Mouse (Mus musculus) midbrain, embryonic 11.5 days (tissue): ENCODE results near the gene Fam185a. TPM values are rescaled to one million over a fixed set of nuclear protein-coding genes. Genes with fewer than 3 reads are reported as not detected.

Experiments used
- ATAC-seq: fragments of 200-750 bp; cut with Nextera tagmentation; 2 replicates; pipeline ENCODE4 v1.8.0; 2017; ENCODE audit warnings: moderate TSS enrichment, moderate library complexity; ENCODE audit not compliant: low FRiP score
- DNase-seq: peaks from one replicate; pipeline ENCODE4 v3.0.0; 2015; ENCODE audit warnings: low spot score; ENCODE audit errors: missing footprints
- H3K27ac ChIP-seq: fragments of 300-500 bp; sonication (generic); 2 replicates; pipeline ENCODE4 v1.5.1; 2014; ENCODE audit warnings: low read depth, low read length
- H3K27me3 ChIP-seq: fragments of 300-500 bp; sonication (generic); 2 replicates; pipeline ENCODE4 v1.6.1; 2014; ENCODE audit warnings: mild to moderate bottlenecking, low read length, moderate library complexity, mixed read lengths; ENCODE audit not compliant: control insufficient read depth, insufficient read depth
- H3K36me3 ChIP-seq: fragments of 300-500 bp; sonication (generic); 2 replicates; pipeline ENCODE4 v1.6.1; 2014; ENCODE audit warnings: mild to moderate bottlenecking, low read length, moderate library complexity, mixed read lengths; ENCODE audit not compliant: control insufficient read depth, insufficient read depth
- H3K4me1 ChIP-seq: fragments of 300-500 bp; sonication (generic); 2 replicates; pipeline ENCODE4 v1.6.1; 2014; ENCODE audit warnings: low read length; ENCODE audit not compliant: control insufficient read depth, insufficient read depth
- H3K4me2 ChIP-seq: fragments of 300-500 bp; sonication (generic); 2 replicates; pipeline ENCODE4 v1.6.1; 2014; ENCODE audit warnings: mild to moderate bottlenecking, moderate library complexity
- H3K4me3 ChIP-seq: fragments of 300-500 bp; sonication (generic); 2 replicates; pipeline ENCODE4 v1.5.1; 2014; ENCODE audit warnings: low read depth, low read length
- H3K9ac ChIP-seq: fragments of 300-500 bp; sonication (generic); 2 replicates; pipeline ENCODE4 v1.6.1; 2014; ENCODE audit warnings: low read length
- H3K9me3 ChIP-seq: fragments of 300-500 bp; sonication (generic); 2 replicates; pipeline ENCODE4 v1.6.1; 2016; ENCODE audit warnings: low read length; ENCODE audit not compliant: control insufficient read depth
- WGBS: fragments of 180-500 bp; shearing (Covaris S2); extraction: QIAGEN DNeasy Blood & Tissue Kit; methylation state at CpG from one replicate; pipeline ENCODE4 v1.1.7; 2014; 5-methylcytosine and 5-hydroxymethylcytosine counted together
- polyA plus RNA-seq: library from polyadenylated mRNA; unstranded; fragments of >200 nt; fragmentation: Nextera tagmentation; extraction: Ambion mirVana; gene quantifications from 2 replicates; pipeline ENCODE4 v1.2.1, GENCODE M21; 2014

The Fam185a gene
- polyA plus RNA-seq, 1 experiment from 2014 or later: 4.7 TPM

GRCm38 (mm10) chr5:21496321-21496720 lies 71.6 kb downstream of the Fam185a start:
- ATAC-seq: no peak
- no peak overlapping the region for H3K27ac ChIP-seq
- 84% methylated on average over 6 of the region's 6 CpGs for WGBS

GRCm38 (mm10) chr5:21496881-21497280 lies 72.1 kb downstream of the Fam185a start:
- Histone ChIP-seq H3K9me3 (no peaks in the 10 kb centered on the region), H3K4me1 (no peaks in the 10 kb centered on the region), H3K4me3 (no peak overlapping the region), H3K27me3 (no peaks in the 10 kb centered on the region), H3K9ac (no peak overlapping the region), H3K4me2 (no peak overlapping the region), H3K27ac (no peak overlapping the region), H3K36me3 (no peaks in the 10 kb centered on the region)
- no peak for DNase-seq
- ATAC-seq: no peak
- WGBS: 55% methylated on average over 3 of the region's 3 CpGs

More at GRCm38 (mm10) chr5:21496321-21496720, 71.6 kb downstream of the Fam185a start:
- Histone ChIP-seq H3K36me3 (no peaks in the 10 kb centered on the region), H3K4me3 (no peak overlapping the region), H3K9ac (no peak overlapping the region), H3K9me3 (no peaks in the 10 kb centered on the region), H3K4me2 (no peak overlapping the region), H3K27me3 (no peaks in the 10 kb centered on the region), H3K4me1 (peaks cover 3% of the 10 kb centered on the region; the same call in 1 of the 2 replicates)
- no peak for DNase-seq

DNA sequence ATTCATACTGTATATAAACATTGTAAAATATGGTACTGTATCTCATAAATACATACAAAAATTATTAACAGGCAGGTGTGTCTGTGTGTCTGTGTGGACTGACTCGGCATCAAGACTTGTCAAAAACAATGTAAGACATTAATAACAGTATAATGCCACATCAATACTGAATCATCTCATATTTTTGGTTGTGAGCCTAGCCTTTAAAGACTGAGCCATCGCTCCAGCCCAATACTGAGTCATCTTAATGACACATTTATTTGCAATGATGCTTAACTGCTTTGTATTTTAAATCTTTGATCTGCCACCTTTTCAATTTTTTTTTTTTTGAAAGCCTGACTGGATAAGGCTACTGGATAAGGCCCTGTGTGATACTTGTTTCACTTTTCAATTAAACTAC lies 73.7 kb downstream of the Fam185a start:
- 92% methylated on average over 2 of the region's 2 CpGs for WGBS
- no peak overlapping the region for H3K4me2 ChIP-seq

GRCm38 (mm10) chr5:21498925-21499324 lies 74.2 kb downstream of the Fam185a start:
- Histone ChIP-seq H3K9me3 (no peaks in the 10 kb centered on the region), H3K36me3 (no peaks in the 10 kb centered on the region), H3K4me1 (no peaks in the 10 kb centered on the region), H3K27ac (no peak overlapping the region), H3K4me2 (no peak overlapping the region), H3K9ac (no peak overlapping the region), H3K4me3 (no peak overlapping the region), H3K27me3 (no peaks in the 10 kb centered on the region)
- 74% methylated on average over 11 of the region's 11 CpGs for WGBS
- ATAC-seq (no peak), DNase-seq (no peak)

More for the DNA sequence above, 73.7 kb downstream of the Fam185a start:
- Histone ChIP-seq H3K36me3 (no peaks in the 10 kb centered on the region), H3K27me3 (no peaks in the 10 kb centered on the region), H3K9me3 (no peaks in the 10 kb centered on the region), H3K27ac (no peak overlapping the region), H3K4me1 (no peaks in the 10 kb centered on the region), H3K4me3 (no peak overlapping the region), H3K9ac (no peak overlapping the region)
- ATAC-seq: no peak
- DNase-seq: no peak

- WGBS: 76% methylated on average over 10 of the region's 10 CpGs
- no peak overlapping the region for H3K27ac ChIP-seq
These were observed 75.4 kb downstream of the Fam185a start for GRCm38 (mm10) chr5:21500133-21500532.

DNA sequence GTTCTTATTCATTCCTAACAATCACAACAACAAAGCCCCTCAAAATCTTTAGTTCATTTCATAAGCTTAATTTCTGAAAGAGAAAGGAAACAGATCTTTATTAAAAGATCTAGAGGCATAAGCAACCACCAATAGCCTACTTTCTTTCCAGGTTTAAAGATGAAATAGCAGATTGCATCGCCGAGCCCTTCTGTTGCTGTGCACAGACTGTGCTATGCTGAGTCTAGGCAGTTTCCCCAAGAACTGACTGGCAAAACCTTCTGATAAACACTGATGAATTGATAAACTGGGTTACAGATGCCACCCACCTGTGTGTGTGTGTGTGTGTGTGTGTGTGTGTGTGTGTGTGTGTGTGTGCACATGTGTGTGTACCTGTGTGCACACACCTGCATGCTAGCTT lies 76.2 kb downstream of the Fam185a start:
- 91% methylated on average over 2 of the region's 2 CpGs for WGBS
- no peak overlapping the region for H3K9ac ChIP-seq
- H3K4me1 ChIP-seq: no peaks in the 10 kb centered on the region
- H3K27ac ChIP-seq: no peak overlapping the region
- ATAC-seq: no peak
- no peak overlapping the region for H3K4me2 ChIP-seq
- H3K9me3 ChIP-seq: no peaks in the 10 kb centered on the region
- H3K27me3 ChIP-seq: no peaks in the 10 kb centered on the region
- no peak overlapping the region for H3K4me3 ChIP-seq
- no peak for DNase-seq
- H3K36me3 ChIP-seq: no peaks in the 10 kb centered on the region

More at GRCm38 (mm10) chr5:21500133-21500532, 75.4 kb downstream of the Fam185a start:
- DNase-seq (no peak), ATAC-seq (no peak)
- no peaks in the 10 kb centered on the region for H3K4me1 ChIP-seq
- H3K4me2 ChIP-seq: no peak overlapping the region
- no peaks in the 10 kb centered on the region for H3K27me3 ChIP-seq
- H3K36me3 ChIP-seq: no peaks in the 10 kb centered on the region
- H3K9me3 ChIP-seq: no peaks in the 10 kb centered on the region
- H3K9ac ChIP-seq: no peak overlapping the region
- H3K4me3 ChIP-seq: no peak overlapping the region

DNA sequence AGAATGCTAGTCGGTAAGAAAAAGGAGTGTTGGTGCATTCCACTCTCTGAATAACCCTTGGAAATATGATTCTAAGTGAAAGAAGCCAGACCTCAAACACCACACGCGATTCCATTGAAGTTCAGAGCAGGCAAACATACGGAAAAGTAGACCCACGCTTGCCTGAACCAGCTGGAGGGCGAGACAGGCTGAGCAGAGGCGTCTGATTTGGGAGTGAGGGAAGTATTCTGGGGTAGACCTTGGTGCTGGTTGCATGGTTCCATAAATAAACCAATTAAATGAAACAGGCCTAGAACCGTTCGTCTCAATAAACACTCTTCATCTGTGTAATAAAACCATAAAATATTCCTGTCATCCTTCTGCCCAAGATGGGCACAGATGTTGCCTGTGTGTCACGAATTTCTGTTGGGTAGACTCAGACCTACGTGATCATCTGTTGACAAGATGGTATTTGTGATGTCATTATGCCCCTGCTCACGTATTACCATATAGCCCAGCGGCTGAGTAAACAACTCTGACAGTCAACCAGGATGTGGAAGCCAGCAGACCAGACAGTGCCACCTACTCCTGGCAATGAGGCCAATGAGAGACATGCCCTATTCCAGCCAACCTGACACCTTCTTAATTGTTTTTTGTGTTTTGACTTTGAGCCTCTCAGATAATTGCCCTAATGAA lies 78.3 kb downstream of the Fam185a start:
- Histone ChIP-seq H3K27me3 (no peaks in the 10 kb centered on the region), H3K9ac (no peak overlapping the region), H3K4me2 (no peak overlapping the region), H3K36me3 (no peaks in the 10 kb centered on the region), H3K4me3 (no peak overlapping the region), H3K4me1 (no peaks in the 10 kb centered on the region), H3K27ac (no peak overlapping the region), H3K9me3 (no peaks in the 10 kb centered on the region)
- ATAC-seq (no peak), DNase-seq (no peak)
- 86% methylated on average over 13 of the region's 13 CpGs for WGBS

DNA sequence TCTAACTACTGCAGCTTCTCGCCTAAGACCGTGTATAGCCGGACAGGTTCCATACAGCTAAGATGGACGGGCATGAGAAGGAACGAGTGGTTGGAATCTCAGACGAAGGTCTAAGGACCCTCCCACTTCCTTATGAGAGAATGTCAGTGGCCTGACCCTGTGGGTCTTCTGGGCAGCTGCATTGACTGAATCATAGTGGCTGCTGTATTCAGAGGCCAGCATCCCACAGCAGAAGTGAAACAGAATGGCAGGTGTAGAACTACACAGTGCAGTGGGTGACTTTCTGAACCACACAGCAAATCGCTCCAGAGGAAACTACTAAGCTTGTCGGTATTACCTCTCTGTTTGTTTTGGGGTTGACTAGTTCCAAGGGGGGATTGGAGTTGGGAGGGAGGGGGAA lies 80.4 kb downstream of the Fam185a start:
- Histone ChIP-seq H3K27ac (no peak overlapping the region), H3K27me3 (no peaks in the 10 kb centered on the region), H3K4me2 (no peak overlapping the region), H3K36me3 (no peaks in the 10 kb centered on the region), H3K9me3 (no peaks in the 10 kb centered on the region), H3K4me1 (no peaks in the 10 kb centered on the region), H3K9ac (no peak overlapping the region), H3K4me3 (no peak overlapping the region)
- ATAC-seq (no peak), DNase-seq (no peak)
- WGBS: 88% methylated on average over 8 of the region's 8 CpGs

DNA sequence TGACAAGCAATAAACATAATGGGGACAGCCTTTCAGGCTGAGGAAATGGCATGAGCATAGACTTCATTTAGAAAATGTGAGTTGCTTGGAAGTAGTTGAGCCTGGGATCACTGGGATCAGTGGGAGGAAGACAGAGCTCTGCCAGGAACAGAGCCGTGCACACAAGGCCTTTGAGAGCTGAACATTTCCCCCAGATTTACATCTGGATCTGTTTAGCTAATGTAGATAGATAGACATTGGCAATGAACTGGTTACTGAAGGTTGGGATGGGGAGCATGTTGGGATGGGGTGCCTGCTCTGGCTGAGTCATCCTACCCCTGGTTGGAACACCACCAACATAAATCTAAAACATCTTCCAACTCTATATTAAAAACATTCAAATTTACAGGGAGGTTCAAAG lies 82.1 kb downstream of the Fam185a start:
- Histone ChIP-seq H3K27ac (no peak overlapping the region), H3K27me3 (no peaks in the 10 kb centered on the region), H3K9ac (no peak overlapping the region), H3K4me2 (no peak overlapping the region), H3K4me3 (no peak overlapping the region), H3K4me1 (no peaks in the 10 kb centered on the region), H3K36me3 (no peaks in the 10 kb centered on the region), H3K9me3 (no peaks in the 10 kb centered on the region)
- DNase-seq: no peak
- WGBS: 72% methylated on average over 1 of the region's 1 CpGs
- no peak for ATAC-seq
